Mouse (Mus musculus) kidney, adult 2 months (tissue): ENCODE measurements around the gene Myom3.

Experiments
- CTCF ChIP-seq: fragments of 200-500 bp; conservative IDR thresholded peaks from 2 replicates; pipeline ENCODE4 v1.5.1; 2011; ENCODE audit warnings: low read depth, mild to moderate bottlenecking, control low read depth, low read length, moderate library complexity, mixed read lengths; ENCODE audit not compliant: insufficient read depth, insufficient read length
- POLR2A ChIP-seq: fragments of 200-500 bp; IDR thresholded peaks from one replicate; pipeline ENCODE4 v1.6.1; 2011; ENCODE audit warnings: low read depth, low read length, control low read depth

GRCm38 (mm10) chr4:135710392-135710791 lies 49.1 kb upstream of the Myom3 start:
- TF ChIP-seq CTCF, result no peak
- TF ChIP-seq POLR2A, result no peak
